Mouse (Mus musculus) heart, adult 8-10 months (tissue): ENCODE measurements at regions not wholly inside any gene's neighbourhood (a gene's known extent, or its start where the extent isn't known, plus 50 kb on each side); places are given as distances from the start of the nearest gene placed in this dataset.
"Not testable (repeated sequence)": the region's sequence is repeated elsewhere in the genome, so short reads cannot be mapped to it uniquely, and the experiment has no call there.

Source experiments
- DNase-seq: peaks from one replicate; pipeline ENCODE4 v3.0.0; 2022; ENCODE audit warnings: low spot score

DNA sequence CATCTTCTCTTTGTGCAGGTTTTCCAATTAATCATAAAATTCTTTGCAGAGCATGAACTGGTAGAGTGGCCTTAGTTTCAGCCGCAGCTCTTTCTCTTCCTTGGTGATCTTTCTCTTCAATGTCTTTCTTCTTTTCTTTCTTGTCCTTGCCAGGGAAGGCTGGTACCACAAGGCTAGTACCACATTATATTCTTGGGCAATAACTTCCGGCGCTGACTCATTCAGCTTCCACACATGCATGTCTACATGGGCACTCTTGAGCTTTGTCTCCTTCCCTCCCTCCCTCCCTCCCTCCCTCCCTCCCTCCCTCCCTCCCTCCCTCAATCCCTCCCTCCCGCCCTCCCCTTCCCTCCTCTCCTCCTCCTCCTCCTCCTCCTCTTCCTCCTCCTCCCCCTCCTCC is 98.1 kb upstream of the Pwp1 start:
- not testable (repeated sequence) for DNase-seq

DNA sequence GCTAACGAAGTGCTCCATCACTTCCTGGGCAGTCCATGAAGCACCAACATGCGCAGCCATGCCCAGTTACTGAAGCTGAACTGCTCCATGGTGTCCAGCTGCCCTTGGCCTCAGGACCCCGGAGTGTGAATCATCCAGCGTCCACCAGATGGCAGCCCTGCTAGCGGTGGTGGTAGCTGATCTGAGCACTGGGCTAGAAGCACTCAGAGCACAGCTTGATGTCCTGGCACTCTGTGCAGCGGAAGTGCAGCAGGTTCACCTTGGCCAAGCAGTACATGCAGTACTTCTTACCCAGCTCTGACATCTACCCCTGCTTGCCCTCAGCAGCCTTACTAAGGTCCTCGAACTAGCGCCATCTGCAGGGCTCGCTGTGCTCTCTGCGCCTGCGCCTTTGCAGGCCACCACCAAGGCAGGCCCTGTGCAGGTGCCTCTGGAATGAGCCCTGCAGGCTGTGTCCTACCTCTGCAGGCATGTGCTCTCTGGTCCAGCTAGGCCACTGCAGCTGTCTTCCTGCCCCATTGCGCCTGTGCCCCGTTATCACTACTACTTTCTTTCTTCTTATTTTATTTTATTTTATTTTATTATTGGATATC is 97.4 kb upstream of the Pwp1 start:
- not testable (repeated sequence) for DNase-seq

DNA sequence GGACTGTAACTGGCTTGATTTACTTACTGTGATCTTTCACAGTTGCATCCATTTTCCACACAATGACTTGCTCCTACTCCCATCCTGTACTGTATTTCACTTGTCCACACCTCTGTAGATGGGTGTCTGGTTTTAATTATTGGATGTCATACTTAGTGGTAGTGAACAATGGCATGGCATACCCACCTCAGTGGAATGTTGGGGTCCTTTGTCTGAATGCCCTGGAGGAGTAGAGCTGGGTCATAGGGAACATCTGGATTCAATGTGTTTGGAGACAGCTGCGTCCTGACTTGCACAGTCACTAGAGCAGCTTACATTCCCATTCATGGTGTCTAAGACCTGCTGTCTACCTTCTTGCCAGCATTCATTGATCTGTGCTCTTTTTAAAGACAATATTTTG is 91.5 kb upstream of the Pwp1 start:
- DNase-seq = no peak

DNA sequence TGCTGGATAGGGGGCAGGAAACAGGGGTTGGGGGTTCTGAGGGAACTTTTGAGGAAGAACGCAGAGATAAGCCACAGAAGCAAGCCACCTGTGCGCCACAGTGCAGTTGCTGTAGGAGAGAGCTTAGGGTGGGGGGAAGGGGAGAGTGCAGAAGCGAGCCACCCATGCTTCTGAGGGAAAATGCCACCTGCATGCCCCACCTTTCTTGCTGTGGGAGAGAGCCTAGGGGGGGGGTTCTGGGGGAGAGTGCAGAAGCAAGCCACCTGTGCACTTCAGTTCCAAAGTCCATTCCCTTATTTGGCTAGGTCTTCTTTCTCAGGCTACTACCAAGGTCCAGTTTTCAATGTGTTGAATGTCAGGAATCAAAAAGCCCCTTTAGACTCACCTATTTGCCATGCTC is 90.3 kb upstream of the Pwp1 start:
- DNase-seq = no peak

DNA sequence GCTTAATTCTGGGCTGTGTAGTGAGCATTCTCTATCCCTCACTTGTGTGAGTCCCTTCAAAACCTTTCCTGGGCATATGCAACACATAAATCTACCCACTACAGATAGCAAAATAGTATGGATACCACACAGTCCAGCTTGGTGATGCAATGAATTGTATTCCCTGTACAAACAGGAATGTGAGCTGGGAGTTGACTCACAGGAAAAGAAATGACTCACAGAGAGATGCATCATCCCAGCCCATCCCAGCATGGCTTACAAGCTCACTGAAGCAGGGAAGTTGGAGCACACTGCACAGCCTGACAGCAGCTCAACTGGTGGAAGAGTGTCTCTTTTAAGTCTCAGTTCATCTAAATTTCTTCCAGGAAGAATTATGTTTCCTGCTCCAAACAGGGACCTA is 89.7 kb upstream of the Pwp1 start:
- DNase-seq = peak; percentile 1

DNA sequence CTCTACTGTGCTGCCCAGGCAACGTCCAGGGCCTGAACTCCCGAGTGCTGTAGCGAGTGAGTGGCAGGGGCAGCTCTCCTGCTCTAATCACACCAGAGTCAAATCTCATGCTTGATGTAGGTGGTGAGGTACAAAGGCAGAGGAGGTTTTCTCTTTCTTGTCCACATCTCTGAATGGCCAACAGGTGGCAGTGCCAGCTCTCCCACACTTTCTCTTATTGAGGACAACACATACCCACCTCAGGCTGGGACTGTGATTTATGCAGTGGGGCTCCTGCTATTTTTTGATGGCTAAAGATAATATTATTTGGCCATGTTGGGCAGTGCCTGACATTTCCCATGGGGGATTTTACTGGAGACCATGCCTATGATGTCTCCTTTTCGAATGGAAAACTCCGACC is 87.3 kb upstream of the Pwp1 start:
- DNase-seq = no peak

DNA sequence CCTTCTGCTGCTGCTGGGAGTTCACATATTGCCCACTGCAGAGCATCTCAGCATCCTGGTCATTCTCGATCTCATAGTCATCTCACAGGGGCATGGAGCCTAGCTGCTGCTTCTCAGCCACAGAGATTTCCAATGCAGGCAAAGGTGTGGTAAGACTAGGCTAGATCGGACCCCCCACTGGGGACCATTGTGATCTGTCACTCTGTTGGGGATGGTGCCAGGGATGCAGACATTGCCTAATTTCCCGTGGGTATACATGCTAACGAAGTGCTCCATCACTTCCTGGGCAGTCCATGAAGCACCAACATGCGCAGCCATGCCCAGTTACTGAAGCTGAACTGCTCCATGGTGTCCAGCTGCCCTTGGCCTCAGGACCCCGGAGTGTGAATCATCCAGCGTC is 83.9 kb upstream of the Pwp1 start:
- DNase-seq = not testable (repeated sequence)

DNA sequence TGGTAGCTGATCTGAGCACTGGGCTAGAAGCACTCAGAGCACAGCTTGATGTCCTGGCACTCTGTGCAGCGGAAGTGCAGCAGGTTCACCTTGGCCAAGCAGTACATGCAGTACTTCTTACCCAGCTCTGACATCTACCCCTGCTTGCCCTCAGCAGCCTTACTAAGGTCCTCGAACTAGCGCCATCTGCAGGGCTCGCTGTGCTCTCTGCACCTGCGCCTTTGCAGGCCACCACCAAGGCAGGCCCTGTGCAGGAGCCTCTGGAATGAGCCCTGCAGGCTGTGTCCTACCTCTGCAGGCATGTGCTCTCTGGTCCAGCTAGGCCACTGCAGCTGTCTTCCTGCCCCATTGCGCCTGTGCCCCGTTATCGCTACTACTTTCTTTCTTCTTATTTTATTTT is 83.5 kb upstream of the Pwp1 start:
- not testable (repeated sequence) for DNase-seq

DNA sequence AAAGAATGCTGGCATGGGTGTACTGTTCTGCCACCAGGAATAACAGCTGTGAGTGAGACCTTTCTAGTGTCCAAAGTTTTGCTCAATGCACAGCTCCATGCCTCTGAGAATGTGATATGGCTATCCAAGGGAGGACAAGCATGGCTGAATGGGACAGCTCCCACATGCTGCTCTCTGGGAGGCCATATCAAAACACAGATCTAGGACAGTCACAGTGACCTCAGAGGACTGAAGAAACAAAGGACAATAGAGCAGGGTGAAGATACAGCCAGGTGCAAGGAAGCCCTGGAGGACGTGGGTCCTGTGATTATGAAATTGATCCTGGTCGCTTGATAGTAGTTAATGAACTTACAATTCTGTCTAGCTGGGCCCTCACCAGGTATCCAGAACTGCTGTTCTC is 79.7 kb upstream of the Pwp1 start:
- DNase-seq = not testable (repeated sequence)

DNA sequence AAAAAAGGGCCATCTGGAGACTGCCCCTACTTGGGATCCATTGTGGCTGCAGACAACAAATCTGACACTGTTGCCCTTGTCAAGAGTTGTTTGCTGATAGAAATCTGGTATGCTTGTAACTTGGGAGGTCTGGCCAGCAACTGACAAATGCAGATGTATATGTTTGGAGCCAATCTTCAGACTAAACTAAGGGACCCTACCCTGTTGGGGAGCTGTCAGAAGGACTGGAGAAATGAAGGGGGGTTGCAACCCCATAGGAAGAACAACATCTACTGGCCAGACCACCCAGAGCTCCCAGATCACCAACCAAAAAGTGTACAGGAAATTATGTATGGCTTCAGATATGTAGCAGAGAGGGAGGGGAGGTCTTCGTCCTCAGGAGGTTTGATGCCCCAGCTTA is 54.3 kb upstream of the Pwp1 start:
- no peak for DNase-seq
